Mouse (Mus musculus) liver, embryonic 13.5 days (tissue): ENCODE measurements around the gene Psg27. TPM values are rescaled to one million over a fixed set of nuclear protein-coding genes. Genes with fewer than 3 reads are reported as not detected.
"Not testable (repeated sequence)": the region's sequence is repeated elsewhere in the genome, so short reads cannot be mapped to it uniquely, and the experiment has no call there.

ENCODE experiments used
- ATAC-seq: fragments of 200-750 bp; cut with Nextera tagmentation; 2 replicates; pipeline ENCODE4 v1.8.0; 2017; ENCODE audit warnings: low read depth, mild to moderate bottlenecking, moderate number of reproducible peaks, moderate library complexity
- DNase-seq: peaks from one replicate; pipeline ENCODE4 v3.0.0; 2022
- H3K27ac ChIP-seq: fragments of 300-500 bp; sonication (generic); 2 replicates; pipeline ENCODE4 v1.5.1; 2015; ENCODE audit warnings: moderate library complexity, mild to moderate bottlenecking, inconsistent platforms
- H3K27me3 ChIP-seq: fragments of 300-500 bp; sonication (generic); 2 replicates; pipeline ENCODE4 v1.6.1; 2015; ENCODE audit warnings: mild to moderate bottlenecking, inconsistent platforms
- H3K36me3 ChIP-seq: fragments of 300-500 bp; sonication (generic); 2 replicates; pipeline ENCODE4 v1.6.1; 2015; ENCODE audit warnings: mild to moderate bottlenecking, inconsistent platforms
- H3K4me1 ChIP-seq: fragments of 300-500 bp; sonication (generic); replicated peaks from 2 replicates; pipeline ENCODE4 v1.6.1; 2015; ENCODE audit warnings: inconsistent platforms
- H3K4me2 ChIP-seq: fragments of 300-500 bp; sonication (generic); 2 replicates; pipeline ENCODE4 v1.6.1; 2015; ENCODE audit warnings: inconsistent platforms, mild to moderate bottlenecking, moderate library complexity
- H3K4me3 ChIP-seq: fragments of 300-500 bp; sonication (generic); replicated peaks from 2 replicates; pipeline ENCODE4 v1.5.1; 2015; ENCODE audit warnings: mild to moderate bottlenecking, inconsistent platforms
- H3K9ac ChIP-seq: fragments of 300-500 bp; sonication (generic); 2 replicates; pipeline ENCODE4 v1.6.1; 2015; ENCODE audit warnings: mild to moderate bottlenecking, inconsistent platforms
- H3K9me3 ChIP-seq: fragments of 300-500 bp; sonication (generic); replicated peaks from 2 replicates; pipeline ENCODE4 v1.6.1; 2016; ENCODE audit warnings: inconsistent platforms
- WGBS: fragments of 180-500 bp; shearing (Covaris S2); methylation state at CpG from one replicate; pipeline ENCODE4 v1.1.7; 2015; ENCODE audit not compliant: insufficient replicate concordance; 5-methylcytosine and 5-hydroxymethylcytosine counted together
- polyA plus RNA-seq: library from polyadenylated mRNA; unstranded; fragments of >200 nt; fragmentation: Nextera tagmentation; extraction: Ambion mirVana; gene quantifications from 2 replicates; pipeline ENCODE4 v1.2.1, GENCODE M21; 2015

Psg27 gene
- polyA plus RNA-seq: not detected in 2 replicates

- WGBS: 65% methylated on average over 3 of the region's 3 CpGs
- ATAC-seq (no peak), DNase-seq (no peak)
- H3K27me3 ChIP-seq: no peaks in the 10 kb centered on the region
- H3K4me2 ChIP-seq: no peak within 1 kb of the TSS
- H3K36me3 ChIP-seq: no peaks in the 10 kb centered on the region
- no peak within 1 kb of the TSS for H3K9ac ChIP-seq
- no peak within 1 kb of the TSS for H3K4me3 ChIP-seq
- no peaks in the 10 kb centered on the region for H3K4me1 ChIP-seq
- H3K9me3 ChIP-seq: 0 out of 2 replicates have a peak, but pooled peaks cover 2% of the 10 kb centered on the region
- no peak within 1 kb of the TSS for H3K27ac ChIP-seq
Measured at GRCm38 (mm10) chr7:18567205-18567604, at the start of gene Psg27. TSS of gene Psg27 (minus strand) at chr7:18567305.

GRCm38 (mm10) chr7:18616401-18616800 lies 49.3 kb upstream of the Psg27 start, which contains the start of gene Psg23:
TSS of gene Psg23 (minus strand) at chr7:18616501.
- not testable (repeated sequence) for H3K4me3 ChIP-seq, H3K4me2 ChIP-seq, H3K27ac ChIP-seq, ATAC-seq, H3K4me1 ChIP-seq, H3K27me3 ChIP-seq, H3K9ac ChIP-seq, H3K36me3 ChIP-seq, DNase-seq, H3K9me3 ChIP-seq
- 27% methylated on average over 2 of the region's 2 CpGs for WGBS

GRCm38 (mm10) chr7:18559850-18560249 lies 7.3 kb downstream of the Psg27 start:
- H3K4me3 ChIP-seq: no peak overlapping the region
- no peak overlapping the region for H3K4me2 ChIP-seq
- H3K27me3 ChIP-seq: no peaks in the 10 kb centered on the region
- no peaks in the 10 kb centered on the region for H3K36me3 ChIP-seq
- DNase-seq (no peak), ATAC-seq (no peak)
- 0 out of 2 replicates have a peak, but pooled peaks cover 5% of the 10 kb centered on the region for H3K9me3 ChIP-seq
- H3K4me1 ChIP-seq: no peaks in the 10 kb centered on the region
- H3K27ac ChIP-seq: no peak overlapping the region
- H3K9ac ChIP-seq: no peak overlapping the region

GRCm38 (mm10) chr7:18555751-18556150 lies 11.4 kb downstream of the Psg27 start:
- not testable (repeated sequence) for H3K27me3 ChIP-seq, H3K36me3 ChIP-seq, H3K4me2 ChIP-seq, H3K4me3 ChIP-seq, H3K9me3 ChIP-seq, DNase-seq, H3K4me1 ChIP-seq, H3K9ac ChIP-seq, H3K27ac ChIP-seq, ATAC-seq
- 51% methylated on average over 3 of the region's 3 CpGs for WGBS

- no peaks in the 10 kb centered on the region; the same call in 1 of the 2 replicates for H3K9me3 ChIP-seq
- whole genome bisulfite sequencing: 34% methylated on average over 3 of the region's 3 CpGs
- no peak for ATAC-seq
Measured at GRCm38 (mm10) chr7:18533420-18533819, 33.7 kb downstream of the Psg27 start.

GRCm38 (mm10) chr7:18532169-18532568 lies 34.9 kb downstream of the Psg27 start, which contains the start of gene Psg25:
TSS of gene Psg25 (minus strand) at chr7:18532269.
- H3K9me3 ChIP-seq: no peaks in the 10 kb centered on the region; the same call in 1 of the 2 replicates
- no peak within 1 kb of the TSS for H3K9ac ChIP-seq
- no peak within 1 kb of the TSS for H3K4me3 ChIP-seq
- H3K27me3 ChIP-seq: no peaks in the 10 kb centered on the region
- H3K27ac ChIP-seq: no peak within 1 kb of the TSS
- 50% methylated on average over 1 of the region's 1 CpGs for WGBS
- DNase-seq (no peak), ATAC-seq (no peak)
- H3K4me2 ChIP-seq: no peak within 1 kb of the TSS
- no peaks in the 10 kb centered on the region for H3K4me1 ChIP-seq
- H3K36me3 ChIP-seq: no peaks in the 10 kb centered on the region

More at GRCm38 (mm10) chr7:18533420-18533819, 33.7 kb downstream of the Psg27 start:
- DNase-seq: no peak
- Histone ChIP-seq H3K9ac (no peak overlapping the region), H3K27me3 (no peaks in the 10 kb centered on the region), H3K27ac (no peak overlapping the region), H3K4me1 (no peaks in the 10 kb centered on the region), H3K4me2 (no peak overlapping the region), H3K4me3 (no peak overlapping the region), H3K36me3 (no peaks in the 10 kb centered on the region)

- H3K9ac ChIP-seq: no peak overlapping the region
- no peaks in the 10 kb centered on the region for H3K27me3 ChIP-seq
- no peak overlapping the region for H3K4me2 ChIP-seq
- 86% methylated on average over 8 of the region's 8 CpGs for WGBS
- no peaks in the 10 kb centered on the region for H3K9me3 ChIP-seq
- no peak overlapping the region for H3K27ac ChIP-seq
- DNase-seq (no peak), ATAC-seq (no peak)
- H3K4me1 ChIP-seq: no peaks in the 10 kb centered on the region
- no peak overlapping the region for H3K4me3 ChIP-seq
- H3K36me3 ChIP-seq: no peaks in the 10 kb centered on the region
Measured at GRCm38 (mm10) chr7:18524668-18525067, 42.4 kb downstream of the Psg27 start.

GRCm38 (mm10) chr7:18512848-18513247 lies 54.3 kb downstream of the Psg27 start:
- ATAC-seq, H3K4me1 ChIP-seq, DNase-seq, H3K36me3 ChIP-seq, H3K27me3 ChIP-seq, H3K4me3 ChIP-seq, H3K9ac ChIP-seq, H3K9me3 ChIP-seq, H3K27ac ChIP-seq, H3K4me2 ChIP-seq: not testable (repeated sequence)

- not testable (repeated sequence) for H3K27ac ChIP-seq, DNase-seq, H3K36me3 ChIP-seq, H3K4me2 ChIP-seq, H3K9me3 ChIP-seq, H3K9ac ChIP-seq, ATAC-seq, H3K4me3 ChIP-seq, H3K4me1 ChIP-seq, H3K27me3 ChIP-seq
- WGBS: 58% methylated on average over 2 of the region's 2 CpGs
Measured at GRCm38 (mm10) chr7:18512417-18512816, 54.7 kb downstream of the Psg27 start.

- Histone ChIP-seq H3K9ac (no peak overlapping the region), H3K4me1 (no peaks in the 10 kb centered on the region), H3K4me2 (no peak overlapping the region), H3K4me3 (no peak overlapping the region), H3K27ac (no peak overlapping the region), H3K27me3 (no peaks in the 10 kb centered on the region), H3K9me3 (no peaks in the 10 kb centered on the region), H3K36me3 (no peaks in the 10 kb centered on the region)
- ATAC-seq (no peak), DNase-seq (no peak)
- 20% methylated on average over 9 of the region's 9 CpGs for WGBS
Measured at GRCm38 (mm10) chr7:18511479-18511878, 55.6 kb downstream of the Psg27 start.
